Mouse (Mus musculus): ENCODE measurements at regions not wholly inside any gene's neighbourhood (a gene's known extent, or its start where the extent isn't known, plus 50 kb on each side); places are given as distances from the start of the nearest gene placed in this dataset.
"Not testable (repeated sequence)": the region's sequence is repeated elsewhere in the genome, so short reads cannot be mapped to it uniquely, and the experiment has no call there.

GRCm38 (mm10) chr15:96818435-96818834 lies 118.9 kb upstream of the Slc38a2 start:
- no peak for DNase-seq

- no peak for DNase-seq
These were observed 118.1 kb upstream of the Slc38a2 start for GRCm38 (mm10) chr15:96817626-96818025.

GRCm38 (mm10) chr15:96816997-96817570 lies 117.6 kb upstream of the Slc38a2 start:
- DNase-seq: no peak

- no peak for DNase-seq
These were observed 113.9 kb upstream of the Slc38a2 start for GRCm38 (mm10) chr15:96813472-96813871.

- no peak for DNase-seq
These were observed 103.2 kb upstream of the Slc38a2 start for GRCm38 (mm10) chr15:96802729-96803053.

DNA sequence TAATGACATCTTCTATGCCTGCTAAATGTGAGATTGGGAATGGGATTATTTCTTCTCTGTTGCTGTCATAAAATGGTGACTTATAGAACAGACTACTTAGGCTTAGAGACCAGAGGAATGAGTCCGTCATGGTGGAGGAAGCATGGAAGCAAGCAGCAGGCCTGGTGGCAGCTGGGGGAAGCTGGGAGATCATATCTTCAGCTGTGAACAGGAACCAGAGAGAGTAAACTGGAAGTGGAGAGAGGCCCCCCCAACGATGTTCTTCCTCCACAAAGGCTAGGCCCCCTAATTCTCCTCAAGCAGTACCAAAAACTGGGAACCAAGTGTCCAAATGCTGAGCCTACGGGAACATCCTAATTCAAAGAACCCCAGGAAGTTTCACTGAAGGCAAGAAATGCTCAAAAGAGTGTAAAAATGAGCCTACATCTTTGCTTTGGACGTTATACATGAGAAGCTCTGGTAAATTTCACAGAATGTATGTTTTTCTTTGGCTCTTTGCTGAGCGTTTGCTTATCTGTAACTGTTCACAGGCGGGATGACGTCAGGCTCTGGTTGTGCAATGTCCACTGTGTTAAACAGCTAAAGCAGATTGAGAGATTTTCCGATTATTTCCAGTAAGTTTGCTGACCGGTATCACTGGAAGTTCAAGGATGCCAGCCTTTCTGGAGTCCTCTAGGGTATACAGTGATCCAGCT lies 102.7 kb upstream of the Slc38a2 start:
- DNase-seq: peak; percentile 80

DNA sequence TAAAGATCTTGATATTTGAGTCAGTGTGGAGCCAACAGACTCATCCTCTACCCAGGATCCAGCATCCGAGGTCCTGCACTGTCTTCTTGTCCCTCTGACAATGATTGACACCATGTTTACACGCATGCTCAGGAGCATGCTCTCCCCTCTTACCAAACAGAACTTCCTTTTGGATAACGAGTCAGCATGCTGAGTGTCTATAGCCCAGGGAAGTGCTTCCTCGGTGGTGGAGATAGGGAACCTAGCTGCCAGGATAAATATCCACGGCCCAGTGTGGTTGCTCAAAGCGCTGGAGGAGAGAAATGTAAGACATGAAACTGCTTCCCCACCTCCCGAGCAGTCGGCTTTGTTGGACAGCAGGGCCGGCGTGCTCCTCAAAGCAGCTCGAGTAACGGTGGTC lies 99.7 kb upstream of the Slc38a2 start:
- DNase-seq: no peak

- DNase-seq: peak; percentile 36
These were observed 98.2 kb upstream of the Slc38a2 start for GRCm38 (mm10) chr15:96797615-96798270.

GRCm38 (mm10) chr15:96794177-96794719 lies 94.7 kb upstream of the Slc38a2 start:
- DNase-seq: no peak

GRCm38 (mm10) chr15:96793251-96793650 lies 93.7 kb upstream of the Slc38a2 start:
- no peak for DNase-seq

DNA sequence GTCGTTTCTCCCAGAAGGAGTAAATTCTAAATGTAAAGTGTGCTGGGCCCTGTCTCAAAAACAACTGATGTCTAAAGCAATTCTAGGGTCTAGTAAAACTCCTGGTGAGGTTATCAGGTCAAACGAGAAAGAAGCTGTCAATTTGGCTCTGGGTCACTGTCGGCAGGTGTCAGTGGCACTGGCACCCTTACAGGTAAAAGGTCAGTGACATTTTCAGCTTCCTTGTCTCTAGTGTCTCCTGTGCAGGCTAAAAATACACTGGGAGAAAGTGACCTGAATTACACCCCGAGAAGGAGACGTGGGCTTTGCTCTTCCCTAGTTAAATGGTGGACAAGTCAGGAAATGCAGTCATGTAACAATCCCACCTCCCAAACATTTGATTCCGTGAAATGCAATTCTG lies 91.8 kb upstream of the Slc38a2 start:
- DNase-seq: no peak

GRCm38 (mm10) chr15:96787921-96788320 lies 88.4 kb upstream of the Slc38a2 start:
- DNase-seq: not testable (repeated sequence)

- no peak for DNase-seq
These were observed 85.0 kb upstream of the Slc38a2 start for GRCm38 (mm10) chr15:96784578-96784977.

DNA sequence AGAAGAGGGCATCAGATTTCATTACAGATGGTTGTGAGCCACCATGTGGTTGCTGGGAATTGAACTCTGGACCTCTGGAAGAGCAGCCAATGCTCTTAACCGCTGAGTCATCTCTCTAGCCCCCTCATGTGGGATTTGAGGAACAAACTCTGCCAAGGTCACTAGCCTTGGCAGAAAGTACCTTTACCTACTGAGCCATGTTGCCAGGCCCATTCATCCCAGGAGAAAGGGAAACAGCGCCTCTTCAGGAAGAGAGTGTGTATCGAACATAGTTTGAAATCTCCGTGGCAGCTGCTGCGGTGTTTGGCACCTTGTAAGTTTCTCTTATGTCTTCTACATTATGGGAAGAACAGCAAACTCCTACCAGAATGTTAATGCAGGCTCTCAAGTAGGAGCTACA lies 82.0 kb upstream of the Slc38a2 start:
- DNase-seq: no peak

GRCm38 (mm10) chr15:96780606-96781005 lies 81.1 kb upstream of the Slc38a2 start:
- no peak for DNase-seq

DNA sequence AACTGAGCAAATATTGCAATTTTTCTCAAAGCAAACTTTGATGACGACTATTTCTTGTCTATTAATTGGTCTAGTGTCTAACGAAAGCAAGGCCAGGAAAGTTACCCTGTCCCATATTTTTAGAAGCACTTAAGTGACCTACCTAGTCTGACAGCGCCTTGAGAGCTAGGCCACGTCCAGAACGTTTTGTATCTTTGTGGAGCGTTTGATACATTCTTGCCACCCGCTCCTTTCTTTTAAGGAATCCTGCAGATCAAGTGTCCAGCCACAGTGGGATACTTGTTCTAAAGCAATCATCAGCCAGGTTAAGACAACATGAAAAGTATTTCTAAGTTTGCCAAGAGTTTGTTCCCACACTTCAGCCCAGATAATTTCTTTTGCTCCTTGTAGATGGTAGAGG lies 79.8 kb upstream of the Slc38a2 start:
- no peak for DNase-seq

DNA sequence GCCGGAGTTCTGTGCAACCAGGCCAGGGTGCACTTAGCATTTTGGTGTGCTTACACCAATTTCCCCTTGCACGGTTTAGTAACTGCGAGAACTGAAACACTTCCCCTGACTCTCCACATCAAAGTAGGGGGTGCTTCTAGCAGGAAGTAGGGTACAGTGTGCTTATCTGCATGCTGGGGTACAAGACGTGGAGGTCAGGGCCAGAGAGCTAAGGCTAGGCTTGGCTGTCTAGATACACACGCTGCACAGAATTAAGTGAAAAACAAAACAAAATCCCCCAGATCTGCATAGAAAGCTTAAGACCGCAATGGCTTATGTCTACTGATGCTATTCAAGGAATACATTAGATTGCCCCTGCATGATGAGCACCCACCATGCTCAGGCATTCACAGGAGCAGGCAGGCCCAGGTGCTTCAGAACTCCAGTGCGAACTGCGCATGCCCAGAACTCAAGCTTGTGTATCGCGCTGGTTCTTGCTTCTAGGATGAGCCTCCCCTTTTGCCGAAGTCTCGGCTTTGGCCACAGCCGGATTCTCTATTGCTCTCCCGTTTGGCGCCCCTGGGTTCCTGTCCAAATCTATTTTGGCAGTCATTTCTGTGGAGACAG lies 78.9 kb upstream of the Slc38a2 start:
- peak; percentile 16 for DNase-seq

GRCm38 (mm10) chr15:96776476-96777075 lies 77.0 kb upstream of the Slc38a2 start:
- no peak for DNase-seq

DNA sequence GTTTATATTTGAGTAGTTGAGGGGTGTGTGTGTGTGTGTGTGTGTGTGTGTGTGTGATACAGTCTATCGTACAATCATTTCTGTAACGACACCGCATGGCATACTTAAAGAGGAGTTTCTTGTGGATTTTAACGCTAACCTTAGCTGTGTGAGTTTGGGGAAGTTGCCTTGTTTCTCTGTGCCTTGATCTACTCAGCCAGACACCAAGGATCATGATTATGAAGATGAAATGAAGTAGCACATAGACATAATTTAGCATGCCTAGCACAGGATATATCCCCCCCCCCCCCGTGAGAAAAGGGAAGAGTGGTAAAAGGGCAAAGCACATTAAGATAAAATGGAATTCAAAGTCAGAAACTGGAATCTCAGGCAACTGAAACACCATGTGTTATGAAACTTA lies 75.6 kb upstream of the Slc38a2 start:
- no peak for DNase-seq

- no peak for DNase-seq
These were observed 75.1 kb upstream of the Slc38a2 start for GRCm38 (mm10) chr15:96774664-96775063.

- DNase-seq: no peak
These were observed 74.1 kb upstream of the Slc38a2 start for GRCm38 (mm10) chr15:96773656-96774055.

GRCm38 (mm10) chr15:96772701-96773100 lies 73.2 kb upstream of the Slc38a2 start:
- DNase-seq: no peak

DNA sequence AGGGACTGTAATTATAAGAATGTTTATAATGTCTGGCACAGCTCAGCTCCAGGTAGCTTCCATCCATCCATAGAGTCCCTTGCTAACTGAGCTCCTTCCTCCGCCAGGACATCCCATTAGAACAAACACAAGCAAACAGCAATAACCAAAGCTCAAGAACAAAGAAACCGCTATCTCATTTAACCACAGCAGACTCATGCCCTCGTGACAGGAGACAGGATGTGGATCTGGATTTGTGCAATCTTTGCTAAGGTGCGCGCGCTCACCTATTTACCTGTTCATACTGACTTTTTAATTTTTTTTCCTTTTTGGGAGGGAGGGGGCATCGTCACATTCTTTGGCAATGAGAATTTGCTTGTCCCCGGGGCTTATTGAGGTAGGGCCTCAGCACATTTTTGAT lies 71.3 kb upstream of the Slc38a2 start:
- DNase-seq: no peak

All from adrenal gland, postnatal 14 days (tissue).